Mouse (Mus musculus): ENCODE measurements around the gene Pde6h. TPM values are rescaled to one million over a fixed set of nuclear protein-coding genes. Genes with fewer than 3 reads are reported as not detected.

The Pde6h gene
- polyA plus RNA-seq, 1 experiment from 2014 or later, result 0.05 TPM

GRCm38 (mm10) chr6:136943392-136943791, 19.8 kb downstream of the Pde6h start:
- no peaks in the 10 kb centered on the region for H3K27me3 ChIP-seq (replicated peaks; ENCODE audit: control insufficient read depth, insufficient read depth, low read length)
- no peak overlapping the region for H3K4me3 ChIP-seq (ENCODE audit: low read length)
- H3K36me3 ChIP-seq (ENCODE audit: control insufficient read depth, insufficient read depth, low read length), result no peaks in the 10 kb centered on the region
- no peaks in the 10 kb centered on the region for H3K9me3 ChIP-seq (ENCODE audit: control insufficient read depth, low read length)
- no peaks in the 10 kb centered on the region; the same call in 1 of the 2 replicates for H3K4me1 ChIP-seq (ENCODE audit: control insufficient read depth, insufficient read depth, low read depth, low read length)
- no peak overlapping the region for H3K4me2 ChIP-seq (ENCODE audit: low read length)
- no peak for ATAC-seq
- H3K9ac ChIP-seq (ENCODE audit: low read depth, low read length), result no peak overlapping the region
- no peak overlapping the region for H3K27ac ChIP-seq (ENCODE audit: low read depth, low read length)

GRCm38 (mm10) chr6:136944511-136944910, 20.9 kb downstream of the Pde6h start:
- H3K4me2 ChIP-seq (ENCODE audit: low read length), result no peak overlapping the region
- no peaks in the 10 kb centered on the region for H3K9me3 ChIP-seq (ENCODE audit: control insufficient read depth, low read length)
- no peak overlapping the region for H3K4me3 ChIP-seq (ENCODE audit: low read length)
- H3K27me3 ChIP-seq (replicated peaks; ENCODE audit: control insufficient read depth, insufficient read depth, low read length), result no peaks in the 10 kb centered on the region
- 89% methylated on average over 8 of the region's 8 CpGs for WGBS
- no peak for ATAC-seq
- no peak overlapping the region for H3K9ac ChIP-seq (ENCODE audit: low read depth, low read length)
- no peak overlapping the region for H3K27ac ChIP-seq (ENCODE audit: low read depth, low read length)
- H3K4me1 ChIP-seq (ENCODE audit: control insufficient read depth, insufficient read depth, low read depth, low read length), result no peaks in the 10 kb centered on the region; the same call in 1 of the 2 replicates
- no peaks in the 10 kb centered on the region for H3K36me3 ChIP-seq (ENCODE audit: control insufficient read depth, insufficient read depth, low read length)

GRCm38 (mm10) chr6:136946241-136946640, 22.6 kb downstream of the Pde6h start:
- Histone ChIP-seq H3K36me3 (ENCODE audit: control insufficient read depth, insufficient read depth, low read length) (no peaks in the 10 kb centered on the region), H3K4me1 (ENCODE audit: control insufficient read depth, insufficient read depth, low read depth, low read length) (no peaks in the 10 kb centered on the region; the same call in 1 of the 2 replicates), H3K4me3 (ENCODE audit: low read length) (no peak overlapping the region), H3K27me3 (replicated peaks; ENCODE audit: control insufficient read depth, insufficient read depth, low read length) (no peaks in the 10 kb centered on the region), H3K9me3 (ENCODE audit: control insufficient read depth, low read length) (no peaks in the 10 kb centered on the region), H3K9ac (ENCODE audit: low read depth, low read length) (no peak overlapping the region), H3K27ac (ENCODE audit: low read depth, low read length) (no peak overlapping the region), H3K4me2 (ENCODE audit: low read length) (no peak overlapping the region)
- WGBS, result 84% methylated on average over 5 of the region's 5 CpGs
- no peak for ATAC-seq

- no peak overlapping the region for H3K27ac ChIP-seq (ENCODE audit: low read depth, low read length)
- H3K4me1 ChIP-seq (ENCODE audit: control insufficient read depth, insufficient read depth, low read depth, low read length), result no peaks in the 10 kb centered on the region; the same call in 1 of the 2 replicates
- H3K9ac ChIP-seq (ENCODE audit: low read depth, low read length), result no peak overlapping the region
- no peaks in the 10 kb centered on the region for H3K9me3 ChIP-seq (ENCODE audit: control insufficient read depth, low read length)
- H3K36me3 ChIP-seq (ENCODE audit: control insufficient read depth, insufficient read depth, low read length), result no peaks in the 10 kb centered on the region
- ATAC-seq, result peak; percentile 58; the same call in 1 of the 2 replicates
- WGBS, result 35% methylated on average over 9 of the region's 9 CpGs
- H3K27me3 ChIP-seq (replicated peaks; ENCODE audit: control insufficient read depth, insufficient read depth, low read length), result no peaks in the 10 kb centered on the region
- H3K4me3 ChIP-seq (ENCODE audit: low read length), result no peak overlapping the region
- no peak overlapping the region for H3K4me2 ChIP-seq (ENCODE audit: low read length)
Observed at GRCm38 (mm10) chr6:136946943-136947342, 23.3 kb downstream of the Pde6h start.

GRCm38 (mm10) chr6:136947716-136948115, 24.1 kb downstream of the Pde6h start:
- H3K9ac ChIP-seq (ENCODE audit: low read depth, low read length), result no peak overlapping the region
- no peaks in the 10 kb centered on the region for H3K27me3 ChIP-seq (replicated peaks; ENCODE audit: control insufficient read depth, insufficient read depth, low read length)
- ATAC-seq, result no peak
- no peak overlapping the region for H3K4me3 ChIP-seq (ENCODE audit: low read length)
- H3K36me3 ChIP-seq (ENCODE audit: control insufficient read depth, insufficient read depth, low read length), result no peaks in the 10 kb centered on the region
- no peaks in the 10 kb centered on the region; the same call in 1 of the 2 replicates for H3K4me1 ChIP-seq (ENCODE audit: control insufficient read depth, insufficient read depth, low read depth, low read length)
- no peaks in the 10 kb centered on the region for H3K9me3 ChIP-seq (ENCODE audit: control insufficient read depth, low read length)
- H3K27ac ChIP-seq (ENCODE audit: low read depth, low read length), result no peak overlapping the region
- 29% methylated on average over 4 of the region's 4 CpGs for WGBS
- no peak overlapping the region for H3K4me2 ChIP-seq (ENCODE audit: low read length)

- Histone ChIP-seq H3K9me3 (ENCODE audit: control insufficient read depth, low read length) (no peaks in the 10 kb centered on the region), H3K9ac (ENCODE audit: low read depth, low read length) (no peak overlapping the region), H3K4me2 (ENCODE audit: low read length) (no peak overlapping the region), H3K27ac (ENCODE audit: low read depth, low read length) (no peak overlapping the region), H3K36me3 (ENCODE audit: control insufficient read depth, insufficient read depth, low read length) (no peaks in the 10 kb centered on the region), H3K4me1 (ENCODE audit: control insufficient read depth, insufficient read depth, low read depth, low read length) (no peaks in the 10 kb centered on the region; the same call in 1 of the 2 replicates), H3K27me3 (replicated peaks; ENCODE audit: control insufficient read depth, insufficient read depth, low read length) (no peaks in the 10 kb centered on the region), H3K4me3 (ENCODE audit: low read length) (no peak overlapping the region)
- 93% methylated on average over 2 of the region's 2 CpGs for WGBS
- ATAC-seq, result no peak
Observed at GRCm38 (mm10) chr6:136950171-136950570, 26.5 kb downstream of the Pde6h start.

- 91% methylated on average over 9 of the region's 9 CpGs for WGBS
- no peak overlapping the region for H3K9ac ChIP-seq (ENCODE audit: low read depth, low read length)
- no peaks in the 10 kb centered on the region for H3K9me3 ChIP-seq (ENCODE audit: control insufficient read depth, low read length)
- no peak for ATAC-seq
- H3K4me1 ChIP-seq (ENCODE audit: control insufficient read depth, insufficient read depth, low read depth, low read length), result no peaks in the 10 kb centered on the region
- H3K36me3 ChIP-seq (ENCODE audit: control insufficient read depth, insufficient read depth, low read length), result no peaks in the 10 kb centered on the region
- H3K4me3 ChIP-seq (ENCODE audit: low read length), result no peak overlapping the region
- no peak overlapping the region for H3K27ac ChIP-seq (ENCODE audit: low read depth, low read length)
- H3K27me3 ChIP-seq (replicated peaks; ENCODE audit: control insufficient read depth, insufficient read depth, low read length), result no peaks in the 10 kb centered on the region
- no peak overlapping the region for H3K4me2 ChIP-seq (ENCODE audit: low read length)
Observed at GRCm38 (mm10) chr6:136952930-136953329, 29.3 kb downstream of the Pde6h start.

- WGBS, result 84% methylated on average over 6 of the region's 6 CpGs
Observed at GRCm38 (mm10) chr6:136954192-136954591, 30.6 kb downstream of the Pde6h start.

GRCm38 (mm10) chr6:136954715-136955114, 31.1 kb downstream of the Pde6h start:
- H3K9ac ChIP-seq (ENCODE audit: low read depth, low read length), result no peak overlapping the region
- ATAC-seq, result no peak
- no peaks in the 10 kb centered on the region for H3K27me3 ChIP-seq (replicated peaks; ENCODE audit: control insufficient read depth, insufficient read depth, low read length)
- no peak overlapping the region for H3K27ac ChIP-seq (ENCODE audit: low read depth, low read length)
- WGBS, result 91% methylated on average over 8 of the region's 8 CpGs
- H3K36me3 ChIP-seq (ENCODE audit: control insufficient read depth, insufficient read depth, low read length), result no peaks in the 10 kb centered on the region
- H3K4me3 ChIP-seq (ENCODE audit: low read length), result no peak overlapping the region
- H3K9me3 ChIP-seq (ENCODE audit: control insufficient read depth, low read length), result no peaks in the 10 kb centered on the region
- no peaks in the 10 kb centered on the region for H3K4me1 ChIP-seq (ENCODE audit: control insufficient read depth, insufficient read depth, low read depth, low read length)
- H3K4me2 ChIP-seq (ENCODE audit: low read length), result no peak overlapping the region

More at GRCm38 (mm10) chr6:136954192-136954591, 30.6 kb downstream of the Pde6h start:
- no peaks in the 10 kb centered on the region for H3K27me3 ChIP-seq (replicated peaks; ENCODE audit: control insufficient read depth, insufficient read depth, low read length)
- no peak overlapping the region for H3K4me2 ChIP-seq (ENCODE audit: low read length)
- no peak overlapping the region for H3K27ac ChIP-seq (ENCODE audit: low read depth, low read length)
- no peak overlapping the region for H3K4me3 ChIP-seq (ENCODE audit: low read length)
- ATAC-seq, result no peak
- no peaks in the 10 kb centered on the region for H3K9me3 ChIP-seq (ENCODE audit: control insufficient read depth, low read length)
- no peaks in the 10 kb centered on the region for H3K36me3 ChIP-seq (ENCODE audit: control insufficient read depth, insufficient read depth, low read length)
- no peaks in the 10 kb centered on the region for H3K4me1 ChIP-seq (ENCODE audit: control insufficient read depth, insufficient read depth, low read depth, low read length)
- no peak overlapping the region for H3K9ac ChIP-seq (ENCODE audit: low read depth, low read length)

- Histone ChIP-seq H3K27me3 (replicated peaks; ENCODE audit: control insufficient read depth, insufficient read depth, low read length) (no peaks in the 10 kb centered on the region), H3K4me2 (ENCODE audit: low read length) (no peak overlapping the region), H3K9ac (ENCODE audit: low read depth, low read length) (no peak overlapping the region), H3K36me3 (ENCODE audit: control insufficient read depth, insufficient read depth, low read length) (no peaks in the 10 kb centered on the region), H3K4me1 (ENCODE audit: control insufficient read depth, insufficient read depth, low read depth, low read length) (no peaks in the 10 kb centered on the region), H3K4me3 (ENCODE audit: low read length) (no peak overlapping the region), H3K27ac (ENCODE audit: low read depth, low read length) (no peak overlapping the region), H3K9me3 (ENCODE audit: control insufficient read depth, low read length) (no peaks in the 10 kb centered on the region)
- no peak for ATAC-seq
- 91% methylated on average over 3 of the region's 3 CpGs for WGBS
Observed at GRCm38 (mm10) chr6:136955240-136955639, 31.6 kb downstream of the Pde6h start.

Data from hindbrain, embryonic 16.5 days (tissue).